Mouse (Mus musculus) kidney, postnatal 4 days (tissue): ENCODE measurements at regions not wholly inside any gene's neighbourhood (a gene's known extent, or its start where the extent isn't known, plus 50 kb on each side); places are given as distances from the start of the nearest gene placed in this dataset.

Experiments
- DNase-seq, 2 experiments: peaks; one replicate each; pipeline ENCODE4 v3.0.0; 2021; ENCODE audit warnings: mixed read lengths in 2 of 2

DNA sequence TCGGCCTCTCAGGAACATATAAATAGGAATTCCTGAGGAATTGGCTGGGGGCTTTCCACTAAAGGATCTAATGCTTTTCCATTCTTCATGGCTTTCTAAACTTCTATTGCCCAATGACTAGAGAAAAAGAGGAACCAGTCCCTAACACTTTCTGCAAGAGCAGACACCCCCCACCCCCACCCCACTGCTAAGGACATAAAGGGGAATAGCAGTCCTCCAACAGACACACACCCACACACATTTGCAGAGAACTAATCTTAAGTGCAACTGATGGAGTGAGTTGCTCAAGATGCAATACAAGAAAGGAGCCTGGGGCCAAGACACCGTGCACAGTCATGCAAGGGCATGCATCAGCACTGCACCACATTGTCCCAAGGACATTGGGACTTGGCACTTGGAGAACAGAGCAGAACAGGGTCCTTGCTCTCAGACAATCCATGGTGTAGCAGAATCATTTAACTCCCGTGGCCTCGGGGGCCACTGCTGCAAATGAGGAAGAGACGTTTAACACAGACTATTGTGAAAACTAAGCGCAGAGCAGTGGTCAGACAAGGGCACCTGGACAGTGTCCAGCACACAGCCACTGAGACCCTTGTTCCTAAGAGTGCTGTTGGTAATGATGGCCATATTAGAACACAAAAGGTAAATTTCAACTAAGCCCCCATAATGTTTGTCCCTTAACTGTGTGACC is 161.1 kb downstream of the Xpnpep1 start:
- no peak for DNase-seq

DNA sequence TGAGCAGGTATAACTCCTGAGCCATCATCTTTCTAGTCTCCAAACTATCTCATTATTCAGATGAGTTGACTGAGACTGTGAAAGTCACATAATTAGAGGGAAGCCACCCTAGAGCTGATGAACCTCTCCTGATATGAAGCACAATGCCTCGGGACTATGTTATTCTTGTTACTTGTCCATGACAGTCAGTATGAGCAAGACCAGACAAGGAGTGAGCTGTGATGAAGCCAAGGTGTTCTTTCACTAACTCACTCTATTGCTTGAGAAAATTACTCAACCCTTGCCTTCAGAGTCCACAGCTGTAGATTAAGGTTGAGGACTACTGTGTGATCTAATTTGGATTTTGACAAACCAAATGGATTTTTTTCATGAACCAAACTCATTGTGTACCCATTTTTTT is 173.4 kb downstream of the Xpnpep1 start:
- no peak for DNase-seq

DNA sequence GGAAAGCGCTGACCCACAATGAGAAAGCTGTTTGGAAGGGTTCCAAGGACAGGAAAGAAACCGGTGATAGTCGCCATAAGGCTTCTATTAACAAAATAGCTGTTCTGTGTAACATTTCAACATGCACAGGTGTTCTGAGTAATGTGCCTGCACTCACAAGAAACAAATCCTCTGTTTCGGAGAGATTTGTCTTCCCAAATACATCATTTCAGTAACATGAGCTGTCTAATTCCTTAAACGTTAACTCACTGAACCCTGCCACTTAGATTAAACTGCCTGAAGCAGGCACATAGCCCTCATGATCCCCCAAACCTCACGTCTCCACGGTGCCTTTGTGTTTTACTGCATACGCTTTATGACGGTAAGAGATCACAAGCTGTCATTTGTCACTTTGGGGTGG is 178.4 kb downstream of the Xpnpep1 start:
- DNase-seq: no peak

DNA sequence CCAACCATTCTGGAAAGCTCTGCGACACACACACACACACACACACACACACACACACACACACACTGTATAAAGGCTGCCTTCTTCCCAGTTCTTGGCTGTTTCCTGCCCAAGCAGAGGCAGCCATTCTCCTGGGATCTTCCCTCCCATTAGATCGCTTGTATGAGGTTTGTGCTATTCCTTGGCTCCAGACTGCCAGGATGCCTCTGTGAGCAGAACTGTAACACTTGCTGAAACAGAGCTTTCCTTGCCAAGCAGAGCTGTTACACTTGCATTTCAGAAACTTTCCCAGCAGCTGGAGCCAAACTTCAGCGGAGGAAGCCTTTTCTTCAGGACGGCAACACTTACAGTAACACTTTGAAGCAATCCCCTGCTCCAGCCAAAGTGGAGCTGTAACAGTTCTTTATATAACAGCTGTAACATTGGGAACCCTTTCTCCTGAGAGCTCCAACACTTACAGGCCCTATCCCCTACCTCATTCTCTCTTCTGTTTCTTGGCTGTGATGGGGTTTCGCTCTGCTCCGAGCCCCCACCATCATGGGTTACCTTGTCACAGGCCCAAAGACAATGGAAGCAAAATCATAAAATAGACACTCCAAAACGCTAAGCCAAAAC is 185.8 kb downstream of the Xpnpep1 start:
- DNase-seq: peak in 1 of 2 experiments; percentile 4

DNA sequence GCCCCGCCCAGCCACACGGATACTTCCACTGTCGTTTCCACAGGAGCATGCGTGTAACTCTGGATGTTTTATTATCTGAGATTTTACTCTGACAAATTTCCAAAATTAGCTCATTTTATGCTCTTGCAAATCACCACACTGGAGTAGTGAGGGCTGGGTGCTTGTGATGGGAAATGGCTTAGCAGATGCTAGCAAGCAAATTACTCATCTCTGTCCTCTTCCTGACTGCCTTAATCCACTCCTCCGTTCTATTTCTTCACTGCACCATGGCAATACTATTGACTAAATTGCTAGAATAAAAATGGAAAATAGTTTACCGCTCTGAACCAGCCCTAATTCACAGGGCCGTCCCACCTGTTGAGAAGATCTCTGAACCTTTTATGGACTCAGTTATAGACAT is 223.8 kb downstream of the Xpnpep1 start:
- no peak for DNase-seq

DNA sequence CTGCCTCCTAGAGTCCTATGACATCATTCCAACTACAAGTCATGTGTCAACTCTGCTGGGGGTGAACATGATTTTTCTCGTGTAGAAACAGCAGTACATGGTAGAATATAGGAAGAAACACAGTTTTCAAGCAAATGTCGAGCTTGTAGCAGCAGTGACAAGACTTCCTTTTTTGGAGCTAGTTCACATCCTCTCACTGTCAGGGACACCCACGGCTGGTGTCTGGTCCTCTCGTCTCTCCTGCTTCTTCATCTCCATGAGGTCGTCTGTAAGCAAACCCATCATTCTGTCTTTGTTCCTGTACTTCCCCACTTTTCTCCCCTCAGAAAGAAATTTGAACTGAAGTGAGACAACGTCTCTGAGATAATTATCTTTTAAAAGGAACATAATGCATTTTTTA is 228.0 kb downstream of the Xpnpep1 start:
- DNase-seq: no peak

DNA sequence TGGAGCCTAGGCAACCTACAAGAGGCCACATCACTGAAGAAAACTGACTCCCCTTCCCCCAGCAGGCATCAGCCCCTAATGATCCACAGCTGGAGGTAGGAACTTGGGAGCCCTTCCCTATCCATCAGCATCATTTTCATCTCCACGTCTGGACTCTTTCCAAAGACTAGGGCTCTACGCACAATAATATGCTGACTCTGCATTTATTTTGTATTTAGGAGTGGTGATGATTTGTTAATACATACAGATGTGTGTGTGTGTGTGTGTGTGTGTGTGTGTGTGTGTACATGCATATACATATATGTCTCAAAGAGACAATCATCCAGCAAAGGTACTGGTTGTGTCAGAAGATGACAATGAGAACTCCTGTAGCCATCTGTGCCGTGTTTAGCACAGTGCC is 251.2 kb downstream of the Xpnpep1 start:
- DNase-seq: no peak

DNA sequence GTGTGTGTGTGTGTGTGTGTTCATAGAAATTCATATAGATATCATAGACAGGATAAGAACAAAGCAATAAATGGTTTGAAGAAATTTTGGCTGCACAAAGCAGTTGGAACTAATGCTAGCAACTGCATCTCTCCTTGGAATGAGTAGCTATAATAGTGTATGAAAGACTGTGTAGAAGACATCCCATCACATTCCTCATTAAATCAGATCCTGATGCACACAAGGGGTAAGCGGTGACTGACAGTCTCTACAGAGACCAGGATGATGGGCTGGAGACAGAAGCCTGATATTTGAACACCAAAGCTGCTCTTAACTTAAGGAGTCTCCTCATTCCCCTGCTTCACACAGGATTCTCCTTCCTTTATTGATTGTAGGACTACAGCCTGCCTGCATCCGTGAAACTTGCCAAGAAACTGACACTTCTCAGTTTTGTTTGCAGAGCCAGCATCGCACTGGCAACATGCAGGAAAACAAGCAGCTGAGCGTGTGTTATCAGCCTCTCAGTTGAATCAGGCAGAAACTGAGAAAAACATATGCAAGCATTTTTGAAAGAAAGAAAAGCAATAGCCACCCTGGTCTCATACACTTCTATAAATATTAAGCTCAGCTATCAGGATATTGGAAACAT is 271.1 kb downstream of the Xpnpep1 start:
- DNase-seq: no peak

DNA sequence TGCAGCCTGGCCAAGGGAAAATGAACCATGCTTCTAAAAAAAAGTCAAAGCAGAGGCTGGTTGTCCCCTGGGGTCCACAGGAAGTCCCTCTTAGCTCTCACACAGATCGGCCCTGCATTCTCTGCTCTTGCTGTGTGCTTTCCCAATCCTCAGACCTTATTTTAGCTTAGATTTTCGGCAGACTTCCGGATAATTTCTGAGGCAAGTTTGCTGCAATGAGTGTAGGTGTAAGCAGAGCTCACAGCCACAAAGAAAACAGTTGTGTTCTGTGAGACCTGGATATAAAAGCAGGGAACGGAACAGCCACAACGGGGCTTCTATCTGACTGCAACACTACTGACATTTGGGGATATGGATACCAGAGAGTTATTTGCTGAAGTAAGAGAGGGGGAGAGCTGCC is 271.9 kb downstream of the Xpnpep1 start:
- no peak for DNase-seq

DNA sequence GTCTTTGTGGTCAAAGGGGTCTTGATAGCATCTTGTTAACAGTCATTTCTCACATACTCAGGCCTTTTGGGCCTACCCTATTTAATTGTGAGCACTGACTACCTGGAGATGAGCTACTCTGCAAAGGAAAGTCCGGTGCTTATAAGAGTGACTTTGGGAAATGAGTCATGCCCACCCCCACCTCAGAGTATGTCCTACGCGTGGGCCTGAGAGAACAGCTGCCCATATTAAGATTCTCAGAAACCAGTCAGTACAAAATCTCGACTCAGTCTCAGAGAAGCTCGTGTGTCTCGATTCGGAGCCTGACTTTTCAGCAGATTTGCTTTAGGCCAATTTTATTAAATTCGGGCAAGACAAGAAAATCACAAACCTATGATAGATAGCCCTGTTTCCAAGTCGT is 301.1 kb downstream of the Xpnpep1 start:
- DNase-seq: no peak

DNA sequence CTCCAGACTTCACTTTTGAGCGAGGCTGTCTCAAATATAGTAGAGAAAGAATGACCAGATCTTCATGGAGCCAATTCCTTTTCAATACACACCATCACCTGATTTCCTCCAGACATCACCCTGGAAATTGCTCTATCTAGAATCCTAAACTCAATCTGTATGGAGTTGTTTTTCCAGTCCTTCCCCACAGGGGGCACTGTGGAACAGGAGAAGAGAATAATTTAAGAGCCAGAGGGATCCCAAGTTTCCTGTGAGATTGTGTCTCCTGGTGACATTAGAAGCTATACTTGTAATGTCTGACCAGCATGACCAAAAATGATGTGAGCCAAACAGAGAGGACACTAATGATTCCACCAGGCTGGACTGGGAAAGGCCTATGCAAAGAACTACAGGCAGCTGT is 318.2 kb downstream of the Xpnpep1 start:
- peak in 1 of 2 experiments; percentile 7 for DNase-seq

DNA sequence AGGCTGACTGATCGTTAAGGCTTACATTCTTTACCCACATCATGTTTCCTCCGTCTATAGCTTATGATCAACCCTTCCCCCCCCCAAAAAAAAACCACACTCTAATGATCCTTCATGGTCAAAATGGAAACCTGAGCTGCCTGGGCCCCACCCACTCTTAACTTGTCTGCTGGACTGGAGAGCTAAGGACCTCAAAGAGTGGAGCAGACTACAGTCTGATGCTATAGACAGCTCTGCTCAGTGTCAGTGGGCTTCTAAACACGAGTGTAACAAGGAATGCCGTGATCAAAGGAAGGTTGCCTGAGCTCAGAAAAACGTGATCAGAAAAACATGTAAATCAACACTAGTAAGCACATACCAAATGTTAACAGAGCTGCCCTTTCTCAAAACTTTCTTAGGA is 324.7 kb downstream of the Xpnpep1 start:
- no peak for DNase-seq

DNA sequence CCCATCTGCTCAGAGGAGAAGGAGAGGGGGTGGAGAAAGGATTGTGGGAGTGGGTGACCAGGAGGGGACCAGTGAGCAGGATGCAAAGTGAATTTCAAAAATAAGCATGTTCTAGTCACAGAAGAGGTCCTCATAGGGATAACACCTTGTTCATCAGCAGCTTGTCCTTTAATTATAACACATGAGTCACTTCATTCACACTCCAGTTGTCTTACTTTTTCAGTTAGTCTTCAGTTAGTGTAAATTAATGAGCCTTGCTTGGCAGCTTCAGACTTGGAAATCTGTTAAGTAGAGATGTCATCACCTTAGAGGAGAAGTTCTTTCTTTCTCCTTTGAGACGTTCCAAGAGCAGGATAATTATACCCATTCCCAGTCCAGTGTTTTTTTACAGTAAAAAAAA is 332.3 kb downstream of the Xpnpep1 start:
- no peak for DNase-seq

DNA sequence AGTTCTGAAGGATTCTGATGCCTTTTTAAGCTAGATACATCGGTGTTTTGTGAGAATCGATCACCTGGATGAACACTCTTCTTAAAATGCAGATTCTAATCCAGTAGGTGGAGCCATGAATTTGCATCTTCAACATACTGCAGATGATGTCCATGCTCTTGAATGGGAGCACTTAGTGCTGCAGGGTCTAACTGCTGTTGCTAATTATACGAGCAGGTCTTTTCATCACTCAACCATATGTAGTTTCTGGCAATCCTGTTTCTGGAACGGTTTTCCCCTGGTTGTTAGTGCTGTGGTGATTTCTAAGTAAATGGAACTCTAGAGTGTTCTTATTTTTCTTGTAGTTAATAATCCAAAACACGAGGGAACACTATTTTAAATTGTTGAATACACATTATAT is 379.0 kb downstream of the Xpnpep1 start:
- DNase-seq: no peak

DNA sequence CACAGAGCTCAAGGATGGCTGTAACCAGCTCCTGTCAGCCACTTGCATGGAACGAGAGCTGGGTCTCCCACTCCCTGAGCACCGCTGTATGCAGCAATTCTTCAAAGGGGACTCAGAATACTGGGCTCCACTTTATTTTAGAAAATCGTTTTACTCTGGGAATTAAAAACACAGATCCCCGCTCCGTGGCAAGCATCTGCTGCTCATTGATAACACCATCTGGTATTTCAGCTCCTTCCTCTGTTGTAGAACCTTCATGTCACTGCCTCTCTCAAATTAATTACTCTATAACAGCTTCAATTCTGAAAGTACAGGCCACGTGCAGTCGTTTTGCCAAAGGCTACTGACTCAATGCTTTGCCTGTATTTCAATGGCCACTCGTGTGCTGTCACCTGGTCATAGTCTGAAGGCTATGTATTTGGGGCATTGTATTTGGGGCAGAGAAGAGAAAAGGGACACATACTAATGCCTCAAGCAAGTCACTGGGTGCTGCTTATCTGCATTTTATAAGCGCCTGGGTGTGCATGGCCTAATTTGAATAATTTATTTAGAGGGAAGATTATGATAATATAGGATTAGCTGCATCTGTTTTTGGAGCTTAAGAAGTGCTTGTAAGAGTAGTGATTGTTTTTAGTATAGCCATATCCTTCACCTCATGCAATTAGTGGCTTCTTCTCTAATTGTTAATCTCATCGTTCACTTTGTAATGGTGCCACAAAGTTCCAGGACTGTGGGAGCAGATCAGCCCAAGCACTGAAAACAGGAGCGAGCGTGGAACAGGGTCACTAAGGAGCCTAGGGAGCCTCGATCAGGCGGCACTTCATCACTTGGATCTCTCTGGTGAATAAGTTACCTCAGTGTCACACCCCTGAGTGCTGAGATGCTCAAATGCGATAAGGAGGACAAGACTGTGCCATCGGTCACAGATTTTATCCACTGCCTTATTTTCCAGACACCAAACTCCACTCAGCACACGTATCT is 383.3 kb downstream of the Ins1 start:
- DNase-seq: no peak

DNA sequence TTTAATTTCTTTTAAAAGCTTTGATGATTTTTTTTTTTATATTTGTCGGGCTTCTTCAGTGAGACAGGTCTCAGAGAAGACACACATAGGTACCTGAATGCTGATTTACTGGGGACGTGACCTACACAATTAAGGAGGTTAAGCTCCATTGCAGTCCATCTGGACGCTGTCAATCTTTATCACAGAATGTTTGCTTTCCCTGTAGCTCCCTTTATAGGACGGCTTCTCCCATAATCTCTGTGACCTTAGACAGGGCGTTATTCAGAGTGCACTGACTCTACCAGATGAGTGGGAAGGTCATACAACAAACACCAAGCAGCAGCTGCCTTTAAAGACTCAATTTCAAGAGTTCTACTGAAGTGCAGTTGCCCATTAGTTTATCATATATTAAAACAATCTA is 376.1 kb downstream of the Ins1 start:
- no peak for DNase-seq

DNA sequence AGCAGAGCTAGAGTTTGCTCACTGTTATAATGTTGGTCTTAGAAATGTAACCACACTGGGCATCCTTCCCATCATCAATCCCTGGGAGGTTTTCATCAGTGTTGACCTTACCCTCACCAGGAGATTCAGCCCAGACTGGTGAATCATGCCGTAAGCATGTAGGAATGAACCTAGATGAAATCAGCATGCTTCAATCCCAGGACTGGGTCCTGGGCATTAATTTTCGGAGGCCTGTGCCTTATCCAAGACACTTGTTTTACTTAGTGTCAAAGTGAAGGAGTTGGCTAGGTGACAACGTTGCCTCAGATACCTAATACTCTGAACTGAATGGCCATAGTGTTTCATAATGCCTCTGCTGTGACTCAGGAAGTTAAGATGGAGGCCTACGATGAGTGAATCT is 368.4 kb downstream of the Ins1 start:
- DNase-seq: no peak

DNA sequence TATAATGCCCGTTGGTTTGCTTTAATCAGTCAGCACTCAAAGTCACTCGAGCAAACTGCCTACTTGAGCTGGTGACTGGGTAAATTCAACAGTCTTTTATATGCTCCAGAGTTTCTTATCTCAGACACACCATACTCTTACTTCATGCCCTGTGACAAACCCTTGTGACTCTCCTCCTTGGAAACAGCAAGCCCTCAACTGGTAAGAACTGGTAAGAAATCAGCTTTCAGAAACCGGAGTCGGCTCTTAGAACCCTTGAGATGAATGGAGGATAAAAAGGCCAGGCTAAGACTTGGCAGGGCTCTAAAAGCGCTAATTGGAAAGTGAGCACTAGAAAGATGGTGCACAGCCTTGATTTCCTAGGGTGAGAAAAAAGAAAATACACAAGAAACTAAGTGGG is 360.2 kb downstream of the Ins1 start:
- DNase-seq: no peak

DNA sequence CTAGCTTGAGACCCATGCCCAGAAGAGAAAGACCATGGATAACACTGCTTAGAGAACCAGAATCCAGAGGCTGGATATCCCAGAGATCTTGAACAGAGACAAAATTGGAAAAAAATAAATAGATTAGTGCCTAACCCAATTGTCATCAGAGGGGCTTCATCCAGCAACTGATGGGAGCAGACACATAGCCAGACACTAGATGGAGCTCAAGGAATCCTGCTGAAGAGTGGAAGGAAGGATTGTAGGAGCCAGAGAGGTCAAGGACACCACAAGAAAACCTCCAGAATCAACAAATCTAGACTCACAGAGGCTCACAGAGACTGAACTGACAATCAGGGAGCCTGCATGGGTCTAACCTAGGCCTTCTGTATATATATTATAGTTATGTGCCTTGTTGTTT is 359.4 kb downstream of the Ins1 start:
- DNase-seq: no peak

DNA sequence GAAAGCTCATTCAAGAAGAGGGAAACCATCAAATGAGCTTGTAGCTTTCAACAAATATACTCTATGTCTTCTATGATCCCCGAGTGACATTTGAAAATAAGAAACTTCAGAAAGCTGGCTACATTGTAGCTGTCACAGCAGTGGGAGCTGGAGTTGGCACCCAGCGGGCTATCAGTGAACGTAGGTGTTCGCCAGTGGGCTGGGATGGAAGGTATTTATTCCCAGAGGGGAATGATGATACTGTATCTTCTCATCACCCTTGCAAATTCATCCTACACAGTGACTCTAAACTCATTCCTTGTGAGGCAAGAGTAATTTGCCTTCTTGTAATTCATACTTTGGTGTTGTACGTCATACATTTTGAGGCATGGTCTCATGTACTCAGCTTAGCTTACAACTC is 349.3 kb downstream of the Ins1 start:
- DNase-seq: no peak

DNA sequence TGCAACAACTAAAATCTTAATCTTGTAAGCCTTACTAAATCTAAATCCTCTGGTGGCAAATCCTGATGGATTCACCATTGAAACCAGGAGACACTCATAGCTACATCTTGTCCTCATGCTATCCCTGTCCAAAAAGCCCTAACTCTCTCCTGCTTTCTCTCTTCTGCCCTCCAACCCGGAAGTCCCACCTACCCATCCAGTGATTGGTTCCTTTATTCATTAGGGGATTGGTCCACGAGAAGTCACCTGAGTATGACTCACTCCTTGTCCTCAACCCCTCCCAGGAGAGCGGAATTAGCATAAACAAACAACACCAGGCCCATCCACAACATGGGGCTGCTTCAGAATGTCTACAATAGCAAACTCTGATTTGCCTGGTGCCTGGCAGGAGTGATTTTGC is 342.8 kb downstream of the Ins1 start:
- DNase-seq: no peak

DNA sequence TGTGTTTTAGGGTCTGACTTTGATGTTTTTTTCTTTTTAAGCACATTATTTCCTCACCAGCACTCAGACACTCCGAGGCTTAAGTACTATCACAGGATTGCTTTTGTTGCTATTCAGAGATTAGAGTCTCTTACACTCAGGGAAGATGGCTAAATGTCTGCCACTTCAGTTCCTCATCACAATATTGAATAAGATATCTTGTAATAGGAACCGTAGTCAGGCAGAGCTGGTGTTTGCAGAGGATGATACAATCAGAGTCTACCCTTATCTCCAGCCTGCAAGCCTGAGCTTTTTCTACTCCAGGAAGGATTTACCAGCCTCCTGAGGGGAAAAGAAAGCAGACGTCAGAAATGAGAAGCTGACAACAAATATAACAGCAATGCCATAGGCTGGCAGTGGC is 336.3 kb downstream of the Ins1 start:
- DNase-seq: no peak

DNA sequence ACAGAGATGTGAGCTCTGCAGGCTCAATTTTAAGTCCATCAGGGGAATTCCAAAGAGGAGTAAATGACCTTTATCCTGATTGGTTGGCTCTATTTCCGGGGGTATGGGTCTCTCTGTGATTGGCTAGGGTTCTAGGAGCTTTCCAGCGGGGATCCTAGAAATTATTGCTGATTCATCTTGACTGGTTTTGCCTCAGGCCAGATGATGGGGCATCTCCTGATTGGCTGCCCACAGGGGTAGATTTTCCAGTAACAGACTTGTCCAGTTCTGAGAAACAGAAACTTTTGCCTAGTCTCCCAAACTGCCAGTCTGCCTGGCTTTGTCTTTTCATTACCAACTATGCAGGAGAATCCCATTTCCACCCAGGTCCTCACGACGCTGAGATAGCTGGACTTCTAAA is 301.3 kb downstream of the Ins1 start:
- no peak for DNase-seq
